ENCODE assay signal across 29 mouse cellular contexts in the genomic region with DNA sequence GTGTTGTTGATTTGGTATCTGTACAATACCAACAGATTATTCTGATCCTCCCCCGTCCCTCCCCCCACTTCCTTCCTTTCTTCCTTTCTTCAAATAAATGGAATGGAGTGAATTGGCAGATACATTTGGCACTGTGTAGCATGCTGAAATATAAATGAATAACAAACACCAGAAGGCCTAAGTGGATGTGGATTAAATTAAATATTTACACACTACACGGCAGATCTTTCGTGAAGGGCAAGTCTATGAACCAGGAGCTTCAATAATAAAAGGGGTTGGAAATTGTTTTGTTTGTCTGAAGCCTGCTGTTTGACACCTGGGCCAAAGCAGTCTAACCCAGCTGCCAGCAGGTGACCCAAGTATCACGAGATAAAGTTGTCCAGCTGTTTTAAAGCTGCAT. TPM values are rescaled to one million over a fixed set of nuclear protein-coding genes. Genes with fewer than 3 reads are reported as not detected.
DNase-seq lines count a peak whose midpoint lies in the region; ATAC-seq lines count a peak whose summit lies in the region.
"Had no signal": no experiment of that assay in that cellular context is flagged by ENCODE, and none has a peak within 500 bp of the region (broad histone marks: within the 10 kb centered on the region; RNA-seq: fewer than 3 reads in every experiment).

No protein-coding gene starts in this region.

- 7% methylated on average over 4 of the region's 4 CpGs for WGBS in lung, embryonic 15.5 days
- WGBS in midbrain, embryonic 15.5 days, result 59% methylated on average over 4 of the region's 4 CpGs
- 77% methylated on average over 4 of the region's 4 CpGs for WGBS in midbrain, embryonic 10.5 days
- 13% methylated on average over 4 of the region's 4 CpGs for WGBS in stomach, embryonic 14.5 days
- 65% methylated on average over 4 of the region's 4 CpGs for WGBS in forebrain, embryonic 14.5 days

- no peaks in the 10 kb centered on the region for H3K36me3 ChIP-seq in lung, embryonic 15.5 days
- no peaks in the 10 kb centered on the region for H3K36me3 ChIP-seq in midbrain, embryonic 15.5 days (replicated peaks)
- H3K36me3 ChIP-seq in midbrain, embryonic 10.5 days, result no peaks in the 10 kb centered on the region
- H3K36me3 ChIP-seq in stomach, embryonic 14.5 days (ENCODE audit: control insufficient read depth, insufficient read depth, low read length), result no peaks in the 10 kb centered on the region
- H3K36me3 ChIP-seq in forebrain, embryonic 14.5 days (ENCODE audit: control insufficient read depth, insufficient read depth, low read length), result no peaks in the 10 kb centered on the region
- H3K36me3 ChIP-seq: embryonic facial prominence, embryonic 10.5 days; embryonic facial prominence, embryonic 15.5 days; forebrain, embryonic 15.5 days; hindbrain, embryonic 12.5 days; kidney, embryonic 15.5 days; limb, embryonic 12.5 days; midbrain, embryonic 12.5 days had no signal

- H3K27ac ChIP-seq in lung, embryonic 15.5 days, result peak overlapping the region; percentile 45; the same call in 1 of the 2 replicates
- 0 out of 2 replicates have a peak overlapping the region, but pooled peaks have one; percentile 25 for H3K27ac ChIP-seq in midbrain, embryonic 15.5 days
- no peak overlapping the region for H3K27ac ChIP-seq in midbrain, embryonic 10.5 days (replicated peaks)
- H3K27ac ChIP-seq in stomach, embryonic 14.5 days (ENCODE audit: low read length), result no peak overlapping the region
- H3K27ac ChIP-seq in forebrain, embryonic 14.5 days (ENCODE audit: low read depth, low read length), result no peak overlapping the region
- H3K27ac ChIP-seq: embryonic facial prominence, embryonic 10.5 days; embryonic facial prominence, embryonic 15.5 days; forebrain, embryonic 15.5 days; gastrocnemius, adult 2 months; hindbrain, embryonic 12.5 days; kidney, embryonic 15.5 days; limb, embryonic 12.5 days; midbrain, embryonic 12.5 days had no signal

- no peak overlapping the region for H3K4me2 ChIP-seq in lung, embryonic 15.5 days
- H3K4me2 ChIP-seq in midbrain, embryonic 15.5 days, result no peak overlapping the region
- no peak overlapping the region for H3K4me2 ChIP-seq in stomach, embryonic 14.5 days (replicated peaks; ENCODE audit: low read depth, low read length)
- no peak overlapping the region for H3K4me2 ChIP-seq in forebrain, embryonic 14.5 days (ENCODE audit: low read length)
- H3K4me2 ChIP-seq: embryonic facial prominence, embryonic 15.5 days; forebrain, embryonic 15.5 days; heart, embryonic 11.5 days; hindbrain, embryonic 12.5 days; kidney, embryonic 15.5 days; limb, embryonic 12.5 days; liver, embryonic 11.5 days; midbrain, embryonic 12.5 days had no signal

- no peak overlapping the region for H3K4me3 ChIP-seq in lung, embryonic 15.5 days
- no peak overlapping the region for H3K4me3 ChIP-seq in midbrain, embryonic 15.5 days
- no peak overlapping the region for H3K4me3 ChIP-seq in midbrain, embryonic 10.5 days
- H3K4me3 ChIP-seq in stomach, embryonic 14.5 days (ENCODE audit: low read depth, low read length), result no peak overlapping the region
- H3K4me3 ChIP-seq in forebrain, embryonic 14.5 days (ENCODE audit: low read depth, low read length), result no peak overlapping the region
- H3K4me3 ChIP-seq: embryonic facial prominence, embryonic 10.5 days; embryonic facial prominence, embryonic 15.5 days; forebrain, embryonic 15.5 days; gastrocnemius, adult 2 months; hindbrain, embryonic 12.5 days; kidney, embryonic 15.5 days; limb, embryonic 12.5 days; midbrain, embryonic 12.5 days had no signal

- 0 out of 2 replicates have a peak, but pooled peaks have one; percentile 53 for ATAC-seq in lung, embryonic 15.5 days (ENCODE audit: borderline replicate concordance, extremely low read depth, low FRiP score, low TSS enrichment)
- 0 out of 2 replicates have a peak, but pooled peaks have one; percentile 24 for ATAC-seq in midbrain, embryonic 15.5 days (replicated peaks)
- ATAC-seq in stomach, embryonic 14.5 days (ENCODE audit: insufficient number of reproducible peaks, insufficient read depth, low FRiP score, low read depth), result peak; percentile 33; the same call in 1 of the 2 replicates
- no peak for ATAC-seq in forebrain, embryonic 14.5 days
- ATAC-seq: activated CD4-positive, CD25-positive, alpha-beta regulatory T cell, adult 4 months; forebrain, embryonic 15.5 days had no signal

- no peaks in the 10 kb centered on the region for H3K9me3 ChIP-seq in lung, embryonic 15.5 days
- H3K9me3 ChIP-seq in midbrain, embryonic 15.5 days, result no peaks in the 10 kb centered on the region
- H3K9me3 ChIP-seq in midbrain, embryonic 10.5 days (replicated peaks), result no peaks in the 10 kb centered on the region
- H3K9me3 ChIP-seq in stomach, embryonic 14.5 days (ENCODE audit: control insufficient read depth, low read depth, low read length), result no peaks in the 10 kb centered on the region
- no peaks in the 10 kb centered on the region for H3K9me3 ChIP-seq in forebrain, embryonic 14.5 days (replicated peaks; ENCODE audit: control insufficient read depth, low read length)
- H3K9me3 ChIP-seq: embryonic facial prominence, embryonic 10.5 days; embryonic facial prominence, embryonic 15.5 days; forebrain, embryonic 15.5 days; hindbrain, embryonic 12.5 days; kidney, embryonic 15.5 days; limb, embryonic 12.5 days; midbrain, embryonic 12.5 days had no signal

- peaks cover 28% of the 10 kb centered on the region for H3K4me1 ChIP-seq in lung, embryonic 15.5 days
- peaks cover 14% of the 10 kb centered on the region; the same call in 1 of the 2 replicates for H3K4me1 ChIP-seq in midbrain, embryonic 15.5 days
- H3K4me1 ChIP-seq in midbrain, embryonic 10.5 days, result no peaks in the 10 kb centered on the region; the same call in none of the 2 replicates
- H3K4me1 ChIP-seq in stomach, embryonic 14.5 days (ENCODE audit: control insufficient read depth, insufficient read depth, low read length), result peaks cover 8% of the 10 kb centered on the region; the same call in 1 of the 2 replicates
- peaks cover 3% of the 10 kb centered on the region for H3K4me1 ChIP-seq in forebrain, embryonic 14.5 days (ENCODE audit: control insufficient read depth, insufficient read depth, low read length)

- H3K9ac ChIP-seq in lung, embryonic 15.5 days, result no peak overlapping the region
- H3K9ac ChIP-seq in midbrain, embryonic 15.5 days, result no peak overlapping the region
- no peak overlapping the region for H3K9ac ChIP-seq in stomach, embryonic 14.5 days (replicated peaks; ENCODE audit: low read depth, low read length)
- no peak overlapping the region for H3K9ac ChIP-seq in forebrain, embryonic 14.5 days (ENCODE audit: low read length)
- H3K9ac ChIP-seq: embryonic facial prominence, embryonic 15.5 days; forebrain, embryonic 15.5 days; hindbrain, embryonic 12.5 days; kidney, embryonic 15.5 days; limb, embryonic 12.5 days; midbrain, embryonic 12.5 days had no signal

- no peak for DNase-seq in lung, postnatal 4 days
- no peak for DNase-seq in midbrain, embryonic 10.5 days (ENCODE audit: low spot score)
- no peak for DNase-seq in urinary bladder, postnatal 4 days (ENCODE audit: low spot score in 2 of 2)
- DNase-seq in forebrain, embryonic 14.5 days (ENCODE audit: low spot score), result no peak
- DNase-seq: adrenal gland, adult 2 months; adrenal gland, postnatal 36 days; B cell, adult 2 months; cerebellum, adult 8-10 months; cerebellum, postnatal 25 days; gastrocnemius, adult 2 months; gastrocnemius, postnatal 36 days; heart, adult 18-20 months; heart, postnatal 36 days; kidney, adult 18-20 months; kidney, postnatal 25 days; right cerebral cortex, postnatal 25 days had no signal

- H3K27me3 ChIP-seq in lung, embryonic 15.5 days, result no peaks in the 10 kb centered on the region
- H3K27me3 ChIP-seq in midbrain, embryonic 15.5 days (replicated peaks), result no peaks in the 10 kb centered on the region
- no peaks in the 10 kb centered on the region for H3K27me3 ChIP-seq in midbrain, embryonic 10.5 days (ENCODE audit: low read depth, poor library complexity, severe bottlenecking)
- no peaks in the 10 kb centered on the region for H3K27me3 ChIP-seq in stomach, embryonic 14.5 days (ENCODE audit: control insufficient read depth, insufficient read depth, low read length)
- no peaks in the 10 kb centered on the region for H3K27me3 ChIP-seq in forebrain, embryonic 14.5 days (replicated peaks; ENCODE audit: control insufficient read depth, insufficient read depth, low read length)
- H3K27me3 ChIP-seq: embryonic facial prominence, embryonic 15.5 days; forebrain, embryonic 15.5 days; hindbrain, embryonic 12.5 days; kidney, embryonic 15.5 days; limb, embryonic 12.5 days; midbrain, embryonic 12.5 days had no signal

RNA-seq across cellular contexts. Expression of a gene that starts 23.4 kb away (rescaled TPM):
- 446 and 476 TPM in 2 replicates for polyA plus RNA-seq in lung, embryonic 15.5 days (2015; fragmentation: Nextera tagmentation; extraction: Ambion mirVana)
- 326 and 328 TPM in 2 replicates for polyA plus RNA-seq in midbrain, embryonic 15.5 days (2015; fragmentation: Nextera tagmentation; extraction: Ambion mirVana)
- polyA plus RNA-seq in midbrain, embryonic 10.5 days (2016; fragmentation: Nextera tagmentation; extraction: Ambion mirVana), result 226 and 239 TPM in 2 replicates
- polyA plus RNA-seq in stomach, embryonic 14.5 days (2014; fragmentation: Nextera tagmentation; extraction: Ambion mirVana), result 292 and 302 TPM in 2 replicates
- polyA plus RNA-seq in forebrain, embryonic 14.5 days (2014; fragmentation: Nextera tagmentation; extraction: Ambion mirVana), result 208 and 237 TPM in 2 replicates

RNA-seq across cellular contexts. Expression of a gene that starts 45.3 kb away (rescaled TPM):
- polyA plus RNA-seq in lung, embryonic 15.5 days (2015; fragmentation: Nextera tagmentation; extraction: Ambion mirVana), result 3.9 and 4.6 TPM in 2 replicates
- polyA plus RNA-seq in midbrain, embryonic 15.5 days (2015; fragmentation: Nextera tagmentation; extraction: Ambion mirVana), result 8.9 and 9.9 TPM in 2 replicates
- 7.3 and 8.7 TPM in 2 replicates for polyA plus RNA-seq in midbrain, embryonic 10.5 days (2016; fragmentation: Nextera tagmentation; extraction: Ambion mirVana)
- 7.1 and 7.8 TPM in 2 replicates for polyA plus RNA-seq in stomach, embryonic 14.5 days (2014; fragmentation: Nextera tagmentation; extraction: Ambion mirVana)
- 7.3 and 9.7 TPM in 2 replicates for polyA plus RNA-seq in forebrain, embryonic 14.5 days (2014; fragmentation: Nextera tagmentation; extraction: Ambion mirVana)

Comparison
In these comparisons a context has a peak if more than half of its experiments do, and no peak if none do; other contexts are left out.
1. H3K27ac ChIP-seq: peak in lung, embryonic 15.5 days (single experiment) and midbrain, embryonic 15.5 days (single experiment); none in midbrain, embryonic 10.5 days (single experiment), stomach, embryonic 14.5 days (single experiment) and forebrain, embryonic 14.5 days (single experiment).